Mouse (Mus musculus): Measurements from ENCODE around the gene Capn8.

- no peak for TF ChIP-seq CTCF (conservative IDR thresholded peaks at IDR 0.05; ENCODE audit: low read length)
- TF ChIP-seq POU5F1 (IDR thresholded peaks at IDR 0.05; ENCODE audit: borderline replicate concordance, low read length): no peak
These were observed 2.8 kb upstream of the Capn8 start for GRCm38 (mm10) chr1:182561945-182562514.
